Mouse (Mus musculus): ENCODE results near the gene Olfr370. TPM values are rescaled to one million over a fixed set of nuclear protein-coding genes. Genes with fewer than 3 reads are reported as not detected.

Olfr370 gene
- total RNA-seq, 1 experiment, result not detected

DNA sequence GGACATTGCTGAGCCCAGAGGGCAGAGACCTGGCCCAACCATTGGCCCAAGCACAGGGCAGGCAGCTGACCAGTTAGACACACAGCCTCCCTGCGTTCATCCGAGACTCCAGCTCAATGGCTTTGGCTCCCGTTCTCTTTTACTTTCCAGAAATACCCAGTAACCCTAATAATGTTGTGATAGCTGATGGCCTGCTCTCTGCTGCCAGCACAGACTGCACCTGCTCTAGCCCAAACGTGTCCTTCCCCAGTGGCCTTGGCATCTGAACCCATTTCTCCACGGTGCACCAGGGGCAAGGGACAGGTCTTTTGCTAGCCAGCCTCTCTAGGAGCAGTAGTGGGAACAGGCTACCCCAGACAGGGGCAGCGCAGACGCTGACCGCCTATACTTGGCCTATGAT, 45.2 kb downstream of the Olfr370 start:
- no peak overlapping the region for H3K9ac ChIP-seq (ENCODE audit: insufficient read depth, low read depth, low read length, poor library complexity, severe bottlenecking)
- in situ Hi-C loops (cut with MboI; ENCODE audit: low sequenced_read_pairs in 2 of 2, unreplicated experiment in 2 of 2), result no loop called here
- no peaks in the 10 kb centered on the region for H3K9me3 ChIP-seq (ENCODE audit: control insufficient read depth, insufficient read depth, low read depth, low read length)
- no peak overlapping the region for H3K4me3 ChIP-seq (ENCODE audit: insufficient read depth in 1 of 2, low read depth in 1 of 2, low read length in 2 of 2, poor library complexity in 1 of 2, severe bottlenecking in 1 of 2)
- peaks cover 6% of the 10 kb centered on the region; the same call in 1 of the 2 replicates for H3K36me3 ChIP-seq (ENCODE audit: control insufficient read depth, insufficient read depth, low read length, poor library complexity, severe bottlenecking)
- TF ChIP-seq HCFC1 (IDR thresholded peaks at IDR 0.05; ENCODE audit: borderline replicate concordance, insufficient read depth, low read length) (no peak), ZNF384 (IDR thresholded peaks at IDR 0.05; ENCODE audit: low read depth, low read length) (no peak), MAFK (IDR thresholded peaks at IDR 0.05; ENCODE audit: insufficient read depth, low read depth, low read length) (no peak), CHD2 (IDR thresholded peaks at IDR 0.05; ENCODE audit: low read depth, low read length) (no peak), ZC3H11A (IDR thresholded peaks at IDR 0.05; ENCODE audit: borderline replicate concordance, low read depth, low read length) (no peak)
- DNase-seq (ENCODE audit: low read depth, low spot score), result no peak
- peaks cover 2 to 38% of the 10 kb centered on the region in 2 experiments; a peak in 3 of 4 replicates for H3K4me1 ChIP-seq (ENCODE audit: control insufficient read depth in 2 of 2, insufficient read depth in 2 of 2, low read length in 2 of 2, poor library complexity in 1 of 2)
- H3K27ac ChIP-seq (ENCODE audit: insufficient read depth, low read depth, low read length, poor library complexity, severe bottlenecking), result no peak overlapping the region

DNA sequence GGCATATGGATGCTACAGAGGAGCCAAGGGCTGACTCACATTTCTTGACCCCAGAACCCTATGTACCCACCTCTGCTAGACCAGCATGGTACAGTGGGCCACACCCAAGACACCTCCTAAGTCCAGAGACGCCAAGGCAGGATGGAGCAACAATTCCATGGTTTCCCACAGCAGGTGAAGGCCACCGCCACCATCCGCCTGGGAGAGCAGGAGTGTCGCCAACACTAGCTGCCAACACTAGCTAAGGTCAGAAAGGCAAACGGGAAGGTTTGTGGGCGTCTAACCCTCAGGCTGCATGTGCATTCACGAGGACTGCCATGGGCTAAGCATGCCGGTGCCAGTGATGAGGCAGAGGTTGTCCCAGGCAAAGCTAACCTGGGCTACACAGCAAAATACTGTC, 46.6 kb downstream of the Olfr370 start:
- TF ChIP-seq ZC3H11A (IDR thresholded peaks at IDR 0.05; ENCODE audit: borderline replicate concordance, low read depth, low read length), result no peak
- TF ChIP-seq ZNF384 (IDR thresholded peaks at IDR 0.05; ENCODE audit: low read depth, low read length), result no peak
- no peak for TF ChIP-seq MAFK (IDR thresholded peaks at IDR 0.05; ENCODE audit: insufficient read depth, low read depth, low read length)
- no peak for TF ChIP-seq HCFC1 (IDR thresholded peaks at IDR 0.05; ENCODE audit: borderline replicate concordance, insufficient read depth, low read length)
- no peak for TF ChIP-seq CHD2 (IDR thresholded peaks at IDR 0.05; ENCODE audit: low read depth, low read length)
- H3K4me1 ChIP-seq (ENCODE audit: control insufficient read depth in 2 of 2, insufficient read depth in 2 of 2, low read length in 2 of 2, poor library complexity in 1 of 2), result peaks cover 2 to 26% of the 10 kb centered on the region in 2 experiments; a peak in 3 of 4 replicates
- in situ Hi-C loops (cut with MboI; ENCODE audit: low sequenced_read_pairs in 2 of 2, unreplicated experiment in 2 of 2), result no loop called here
- no peak for DNase-seq (ENCODE audit: low read depth, low spot score)
- H3K36me3 ChIP-seq (ENCODE audit: control insufficient read depth, insufficient read depth, low read length, poor library complexity, severe bottlenecking), result peaks cover 6% of the 10 kb centered on the region; the same call in 1 of the 2 replicates
- no peak overlapping the region for H3K9ac ChIP-seq (ENCODE audit: insufficient read depth, low read depth, low read length, poor library complexity, severe bottlenecking)
- H3K9me3 ChIP-seq (ENCODE audit: control insufficient read depth, insufficient read depth, low read depth, low read length), result no peaks in the 10 kb centered on the region
- no peak overlapping the region for H3K27ac ChIP-seq (ENCODE audit: insufficient read depth, low read depth, low read length, poor library complexity, severe bottlenecking)
- H3K4me3 ChIP-seq (ENCODE audit: insufficient read depth in 1 of 2, low read depth in 1 of 2, low read length in 2 of 2, poor library complexity in 1 of 2, severe bottlenecking in 1 of 2), result no peak overlapping the region

DNA sequence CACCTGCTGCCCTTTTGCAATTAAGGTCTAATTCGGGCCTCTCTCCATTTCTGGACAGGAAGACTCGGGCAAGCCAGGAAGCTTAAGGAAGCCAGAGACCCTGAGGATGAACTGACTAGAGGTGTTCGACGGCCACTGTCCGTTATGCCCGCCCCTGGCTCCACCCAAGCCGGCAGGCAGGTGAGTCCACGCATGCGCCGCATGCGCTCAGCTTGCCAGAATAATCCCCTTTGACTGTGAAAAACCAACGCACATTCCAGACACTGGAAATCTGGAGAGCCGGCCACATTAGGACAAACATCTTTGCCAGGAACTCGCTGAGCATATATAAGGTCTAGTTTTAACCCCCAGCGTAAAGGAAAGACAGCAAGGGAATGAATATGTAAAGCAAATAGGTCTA, 47.7 kb downstream of the Olfr370 start:
- Histone ChIP-seq H3K4me3 (ENCODE audit: insufficient read depth in 1 of 2, low read depth in 1 of 2, low read length in 2 of 2, poor library complexity in 1 of 2, severe bottlenecking in 1 of 2) (no peak overlapping the region), H3K4me1 (ENCODE audit: control insufficient read depth in 2 of 2, insufficient read depth in 2 of 2, low read length in 2 of 2, poor library complexity in 1 of 2) (peaks cover under 1 to 18% of the 10 kb centered on the region in 2 experiments; a peak in 2 of 4 replicates), H3K9ac (ENCODE audit: insufficient read depth, low read depth, low read length, poor library complexity, severe bottlenecking) (no peak overlapping the region), H3K36me3 (ENCODE audit: control insufficient read depth, insufficient read depth, low read length, poor library complexity, severe bottlenecking) (peaks cover 7% of the 10 kb centered on the region; the same call in 1 of the 2 replicates), H3K27ac (ENCODE audit: insufficient read depth, low read depth, low read length, poor library complexity, severe bottlenecking) (no peak overlapping the region), H3K9me3 (ENCODE audit: control insufficient read depth, insufficient read depth, low read depth, low read length) (no peaks in the 10 kb centered on the region)
- TF ChIP-seq ZC3H11A (IDR thresholded peaks at IDR 0.05; ENCODE audit: borderline replicate concordance, low read depth, low read length) (no peak), HCFC1 (IDR thresholded peaks at IDR 0.05; ENCODE audit: borderline replicate concordance, insufficient read depth, low read length) (no peak), MAFK (IDR thresholded peaks at IDR 0.05; ENCODE audit: insufficient read depth, low read depth, low read length) (no peak), ZNF384 (IDR thresholded peaks at IDR 0.05; ENCODE audit: low read depth, low read length) (no peak), CHD2 (IDR thresholded peaks at IDR 0.05; ENCODE audit: low read depth, low read length) (no peak)
- in situ Hi-C loops (cut with MboI; ENCODE audit: low sequenced_read_pairs in 2 of 2, unreplicated experiment in 2 of 2), result no loop called here
- no peak for DNase-seq (ENCODE audit: low read depth, low spot score)

DNA sequence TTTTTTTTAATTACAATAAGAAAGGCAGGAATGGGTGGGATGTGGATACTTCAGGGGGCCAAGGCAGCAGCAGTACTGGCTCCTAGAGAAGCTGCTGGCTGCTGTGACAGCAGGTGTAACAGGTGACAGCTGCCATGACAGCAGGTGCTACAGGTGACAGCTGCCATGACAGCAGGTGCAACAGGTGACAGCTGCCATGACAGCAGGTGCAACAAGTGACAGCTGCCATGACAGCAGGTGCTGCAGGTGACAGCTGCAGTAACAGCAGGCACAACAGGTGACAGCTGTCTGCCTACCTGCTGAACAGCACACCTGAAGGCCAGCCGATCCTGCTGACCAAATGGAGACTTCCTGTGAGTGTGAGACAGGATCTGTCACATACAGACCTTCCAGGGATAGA, 49.2 kb downstream of the Olfr370 start:
- H3K4me1 ChIP-seq (ENCODE audit: control insufficient read depth in 2 of 2, insufficient read depth in 2 of 2, low read length in 2 of 2, poor library complexity in 1 of 2), result peaks cover 0 to 11% of the 10 kb centered on the region in 2 experiments; a peak in 2 of 4 replicates
- TF ChIP-seq ZC3H11A (IDR thresholded peaks at IDR 0.05; ENCODE audit: borderline replicate concordance, low read depth, low read length) (no peak), HCFC1 (IDR thresholded peaks at IDR 0.05; ENCODE audit: borderline replicate concordance, insufficient read depth, low read length) (no peak), MAFK (IDR thresholded peaks at IDR 0.05; ENCODE audit: insufficient read depth, low read depth, low read length) (no peak), CHD2 (IDR thresholded peaks at IDR 0.05; ENCODE audit: low read depth, low read length) (no peak), ZNF384 (IDR thresholded peaks at IDR 0.05; ENCODE audit: low read depth, low read length) (no peak)
- H3K9ac ChIP-seq (ENCODE audit: insufficient read depth, low read depth, low read length, poor library complexity, severe bottlenecking), result no peak overlapping the region
- in situ Hi-C loops (cut with MboI; ENCODE audit: low sequenced_read_pairs in 2 of 2, unreplicated experiment in 2 of 2), result no loop called here
- no peak overlapping the region for H3K4me3 ChIP-seq (ENCODE audit: insufficient read depth in 1 of 2, low read depth in 1 of 2, low read length in 2 of 2, poor library complexity in 1 of 2, severe bottlenecking in 1 of 2)
- DNase-seq (ENCODE audit: low read depth, low spot score), result no peak
- no peak overlapping the region for H3K27ac ChIP-seq (ENCODE audit: insufficient read depth, low read depth, low read length, poor library complexity, severe bottlenecking)
- H3K9me3 ChIP-seq (ENCODE audit: control insufficient read depth, insufficient read depth, low read depth, low read length), result no peaks in the 10 kb centered on the region
- H3K36me3 ChIP-seq (ENCODE audit: control insufficient read depth, insufficient read depth, low read length, poor library complexity, severe bottlenecking), result peaks cover 14% of the 10 kb centered on the region; the same call in 1 of the 2 replicates
